Mouse (Mus musculus): ENCODE measurements around the gene Gfpt1. TPM values are rescaled to one million over a fixed set of nuclear protein-coding genes. Genes with fewer than 3 reads are reported as not detected.
"Not testable (repeated sequence)": the region's sequence is repeated elsewhere in the genome, so short reads cannot be mapped to it uniquely, and the experiment has no call there.

The Gfpt1 gene
- total RNA-seq, 1 experiment from 2014 or later = 28.0 TPM

- peak; percentile 7 to 26; a peak in 2 of 4 replicates for ATAC-seq (replicated peaks in 1 of 2; ENCODE audit: insufficient read depth in 1 of 2, low FRiP score in 2 of 2, low TSS enrichment in 1 of 2, low read depth in 1 of 2, poor library complexity in 2 of 2, severe bottlenecking in 2 of 2)
These were observed 4.6 kb upstream of the Gfpt1 start for GRCm38 (mm10) chr6:87037826-87038620.

- no peak for ATAC-seq (replicated peaks in 1 of 2; ENCODE audit: insufficient read depth in 1 of 2, low FRiP score in 2 of 2, low TSS enrichment in 1 of 2, low read depth in 1 of 2, poor library complexity in 2 of 2, severe bottlenecking in 2 of 2)
These were observed 3.5 kb upstream of the Gfpt1 start for GRCm38 (mm10) chr6:87039161-87039560.

GRCm38 (mm10) chr6:87040971-87041370, 1.7 kb upstream of the Gfpt1 start:
- no peak for ATAC-seq (replicated peaks in 1 of 2; ENCODE audit: insufficient read depth in 1 of 2, low FRiP score in 2 of 2, low TSS enrichment in 1 of 2, low read depth in 1 of 2, poor library complexity in 2 of 2, severe bottlenecking in 2 of 2)

GRCm38 (mm10) chr6:87041431-87041830, 1.2 kb upstream of the Gfpt1 start:
- no peak for ATAC-seq (replicated peaks in 1 of 2; ENCODE audit: insufficient read depth in 1 of 2, low FRiP score in 2 of 2, low TSS enrichment in 1 of 2, low read depth in 1 of 2, poor library complexity in 2 of 2, severe bottlenecking in 2 of 2)

- ATAC-seq (replicated peaks in 1 of 2; ENCODE audit: insufficient read depth in 1 of 2, low FRiP score in 2 of 2, low TSS enrichment in 1 of 2, low read depth in 1 of 2, poor library complexity in 2 of 2, severe bottlenecking in 2 of 2) = no peak
These were observed 676 bp upstream of the Gfpt1 start for GRCm38 (mm10) chr6:87042004-87042336.

- ATAC-seq (replicated peaks in 1 of 2; ENCODE audit: insufficient read depth in 1 of 2, low FRiP score in 2 of 2, low TSS enrichment in 1 of 2, low read depth in 1 of 2, poor library complexity in 2 of 2, severe bottlenecking in 2 of 2) = no peak
These were observed 478 bp downstream of the Gfpt1 start for GRCm38 (mm10) chr6:87043131-87043516.

- ATAC-seq (replicated peaks in 1 of 2; ENCODE audit: insufficient read depth in 1 of 2, low FRiP score in 2 of 2, low TSS enrichment in 1 of 2, low read depth in 1 of 2, poor library complexity in 2 of 2, severe bottlenecking in 2 of 2) = no peak
These were observed 2.2 kb downstream of the Gfpt1 start for GRCm38 (mm10) chr6:87044895-87045294.

- no peak for ATAC-seq (replicated peaks in 1 of 2; ENCODE audit: insufficient read depth in 1 of 2, low FRiP score in 2 of 2, low TSS enrichment in 1 of 2, low read depth in 1 of 2, poor library complexity in 2 of 2, severe bottlenecking in 2 of 2)
These were observed 2.9 kb downstream of the Gfpt1 start for GRCm38 (mm10) chr6:87045507-87045906.

- ATAC-seq (replicated peaks in 1 of 2; ENCODE audit: insufficient read depth in 1 of 2, low FRiP score in 2 of 2, low TSS enrichment in 1 of 2, low read depth in 1 of 2, poor library complexity in 2 of 2, severe bottlenecking in 2 of 2) = not testable (repeated sequence)
These were observed 6.1 kb downstream of the Gfpt1 start for GRCm38 (mm10) chr6:87048712-87049111.

- no peak for ATAC-seq (replicated peaks in 1 of 2; ENCODE audit: insufficient read depth in 1 of 2, low FRiP score in 2 of 2, low TSS enrichment in 1 of 2, low read depth in 1 of 2, poor library complexity in 2 of 2, severe bottlenecking in 2 of 2)
These were observed 9.3 kb downstream of the Gfpt1 start for GRCm38 (mm10) chr6:87051886-87052425.

GRCm38 (mm10) chr6:87054193-87054592, 11.5 kb downstream of the Gfpt1 start:
- ATAC-seq (replicated peaks in 1 of 2; ENCODE audit: insufficient read depth in 1 of 2, low FRiP score in 2 of 2, low TSS enrichment in 1 of 2, low read depth in 1 of 2, poor library complexity in 2 of 2, severe bottlenecking in 2 of 2) = no peak

- ATAC-seq (replicated peaks in 1 of 2; ENCODE audit: insufficient read depth in 1 of 2, low FRiP score in 2 of 2, low TSS enrichment in 1 of 2, low read depth in 1 of 2, poor library complexity in 2 of 2, severe bottlenecking in 2 of 2) = no peak
These were observed 17.1 kb downstream of the Gfpt1 start for GRCm38 (mm10) chr6:87059754-87060153.

GRCm38 (mm10) chr6:87063586-87063985, 20.9 kb downstream of the Gfpt1 start:
- no peak for ATAC-seq (replicated peaks in 1 of 2; ENCODE audit: insufficient read depth in 1 of 2, low FRiP score in 2 of 2, low TSS enrichment in 1 of 2, low read depth in 1 of 2, poor library complexity in 2 of 2, severe bottlenecking in 2 of 2)

GRCm38 (mm10) chr6:87068209-87068608, 25.6 kb downstream of the Gfpt1 start:
- ATAC-seq (replicated peaks in 1 of 2; ENCODE audit: insufficient read depth in 1 of 2, low FRiP score in 2 of 2, low TSS enrichment in 1 of 2, low read depth in 1 of 2, poor library complexity in 2 of 2, severe bottlenecking in 2 of 2) = no peak

- ATAC-seq (replicated peaks in 1 of 2; ENCODE audit: insufficient read depth in 1 of 2, low FRiP score in 2 of 2, low TSS enrichment in 1 of 2, low read depth in 1 of 2, poor library complexity in 2 of 2, severe bottlenecking in 2 of 2) = no peak
These were observed 26.7 kb downstream of the Gfpt1 start for GRCm38 (mm10) chr6:87069195-87069900.

- no peak for ATAC-seq (replicated peaks in 1 of 2; ENCODE audit: insufficient read depth in 1 of 2, low FRiP score in 2 of 2, low TSS enrichment in 1 of 2, low read depth in 1 of 2, poor library complexity in 2 of 2, severe bottlenecking in 2 of 2)
These were observed 28.0 kb downstream of the Gfpt1 start for GRCm38 (mm10) chr6:87070641-87071040.

GRCm38 (mm10) chr6:87072759-87073158, 30.1 kb downstream of the Gfpt1 start:
- ATAC-seq (replicated peaks in 1 of 2; ENCODE audit: insufficient read depth in 1 of 2, low FRiP score in 2 of 2, low TSS enrichment in 1 of 2, low read depth in 1 of 2, poor library complexity in 2 of 2, severe bottlenecking in 2 of 2) = no peak

GRCm38 (mm10) chr6:87075092-87075685, 32.5 kb downstream of the Gfpt1 start:
- peak; percentile 73 to 84 for ATAC-seq (replicated peaks in 1 of 2; ENCODE audit: insufficient read depth in 1 of 2, low FRiP score in 2 of 2, low TSS enrichment in 1 of 2, low read depth in 1 of 2, poor library complexity in 2 of 2, severe bottlenecking in 2 of 2)
